Mouse (Mus musculus) cerebellum, adult 2 months (tissue): Measurements from ENCODE around the gene Chrna5. TPM values are rescaled to one million over a fixed set of nuclear protein-coding genes. Genes with fewer than 3 reads are reported as not detected.

ENCODE experiments used
- DNase-seq, 2 experiments: peaks; one replicate each; pipeline ENCODE4 v3.0.0; 2021
- H3K27ac ChIP-seq: fragments of 200-500 bp; 2 replicates; pipeline ENCODE4 v1.5.1; 2012; ENCODE audit warnings: low read length, control low read depth, inconsistent platforms; ENCODE audit not compliant: insufficient read depth
- H3K27me3 ChIP-seq: fragments of 200-500 bp; 2 replicates; pipeline ENCODE4 v1.6.1; 2012; ENCODE audit warnings: inconsistent platforms, mild to moderate bottlenecking, low read length, moderate library complexity; ENCODE audit not compliant: control insufficient read depth, insufficient read depth
- H3K4me1 ChIP-seq: fragments of 200-500 bp; 2 replicates; pipeline ENCODE4 v1.6.1; 2011; ENCODE audit warnings: low read length; ENCODE audit not compliant: control insufficient read depth, insufficient read depth
- H3K4me3 ChIP-seq: fragments of 200-500 bp; replicated peaks from 2 replicates; pipeline ENCODE3; 2011; ENCODE audit warnings: mild to moderate bottlenecking, low read depth, low read length, control low read depth; ENCODE audit not compliant: insufficient read depth
- CTCF ChIP-seq: fragments of 200-500 bp; IDR thresholded peaks from 2 replicates; pipeline ENCODE4 v1.5.1; 2011; ENCODE audit warnings: low read depth, mild to moderate bottlenecking, control low read depth, low read length, moderate library complexity, borderline replicate concordance; ENCODE audit not compliant: insufficient read depth
- POLR2A ChIP-seq: fragments of 200-500 bp; IDR thresholded peaks from 2 replicates; pipeline ENCODE4 v1.6.1; 2011; ENCODE audit warnings: low read length, control low read depth, borderline replicate concordance; ENCODE audit not compliant: insufficient read depth
- WGBS: fragments of 180-500 bp; shearing (Covaris S2); methylation state at CpG from one replicate; pipeline ENCODE4 v1.1.7; 2018; 5-methylcytosine and 5-hydroxymethylcytosine counted together
- polyA plus RNA-seq: library from polyadenylated mRNA; depleted of rRNA; stranded (reverse); fragments of >200 nt; gene quantifications from 2 replicates; pipeline ENCODE4 v1.2.3, GENCODE M21; 2012

Chrna5 gene
- polyA plus RNA-seq, 1 experiment: 0.05 TPM

DNA sequence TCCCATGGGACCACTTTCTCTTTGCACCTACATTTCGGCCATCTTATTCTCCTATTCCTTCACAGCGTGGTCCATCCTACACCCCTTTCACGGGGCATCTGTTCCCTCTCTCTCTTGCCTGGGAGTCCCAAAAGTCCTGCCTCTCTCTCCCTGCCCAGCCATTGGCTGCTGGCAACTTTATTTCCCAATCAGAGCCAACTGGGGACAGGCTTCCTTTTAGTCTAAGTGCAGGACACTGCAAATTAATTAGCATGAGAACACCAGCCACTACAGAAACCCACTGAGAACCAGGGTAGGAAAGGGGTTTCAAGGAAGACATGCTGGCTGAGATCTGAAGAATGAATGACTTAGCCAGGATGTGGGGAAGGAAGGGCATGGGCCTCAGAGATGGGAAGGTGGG, 13.7 kb downstream of the Chrna5 start:
- no peak overlapping the region for H3K27ac ChIP-seq
- TF ChIP-seq CTCF (no peak), POLR2A (no peak)
- H3K4me1 ChIP-seq: no peaks in the 10 kb centered on the region
- no peak for DNase-seq
- H3K4me3 ChIP-seq: no peak overlapping the region
- WGBS: 47% methylated on average over 3 of the region's 3 CpGs
- no peaks in the 10 kb centered on the region for H3K27me3 ChIP-seq

DNA sequence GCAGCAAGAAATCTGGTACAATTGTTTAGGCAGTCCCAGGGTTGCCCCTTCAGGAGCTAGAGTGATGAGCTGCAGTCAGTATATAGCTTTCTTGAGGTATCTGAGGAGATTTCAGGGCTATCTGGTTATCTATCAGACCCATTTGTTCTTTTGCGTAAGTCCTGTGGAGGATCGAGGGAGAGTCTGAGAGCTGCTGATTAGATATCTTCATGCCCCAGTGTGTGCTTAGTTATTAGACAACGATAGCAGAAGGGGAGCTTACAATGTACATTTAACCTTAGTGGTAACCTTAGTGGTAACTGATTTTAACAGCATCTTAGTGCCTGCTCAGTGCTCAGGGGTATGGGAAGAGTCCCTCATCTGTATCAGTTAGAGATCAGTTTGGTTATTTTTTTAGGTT, 15.0 kb downstream of the Chrna5 start:
- no peak overlapping the region for H3K4me3 ChIP-seq
- no peaks in the 10 kb centered on the region for H3K27me3 ChIP-seq
- WGBS: 86% methylated on average over 3 of the region's 3 CpGs
- no peaks in the 10 kb centered on the region for H3K4me1 ChIP-seq
- no peak for TF ChIP-seq POLR2A
- no peak for TF ChIP-seq CTCF
- DNase-seq: no peak
- no peak overlapping the region for H3K27ac ChIP-seq

DNA sequence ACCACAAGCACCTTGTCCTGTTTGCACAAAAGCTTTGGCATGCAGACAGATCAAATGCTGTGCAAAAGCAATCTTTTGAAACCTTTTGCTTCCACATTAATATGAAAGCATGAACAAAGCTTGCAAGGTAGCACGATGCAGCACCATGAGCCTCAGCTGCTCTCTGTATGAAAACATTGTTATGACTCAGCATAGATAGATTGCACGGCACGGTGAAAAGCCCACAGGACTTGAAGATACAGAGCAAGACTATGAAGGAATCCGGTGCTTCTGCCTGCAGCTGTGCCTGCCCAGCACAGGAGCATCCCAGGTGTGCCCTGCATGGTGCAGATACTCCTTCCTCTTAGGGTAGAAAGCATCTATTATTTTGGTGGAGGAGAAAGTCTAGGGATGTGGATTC, 22.9 kb downstream of the Chrna5 start:
- TF ChIP-seq CTCF (no peak), POLR2A (no peak)
- WGBS: 80% methylated on average over 4 of the region's 4 CpGs
- no peaks in the 10 kb centered on the region for H3K4me1 ChIP-seq

DNA sequence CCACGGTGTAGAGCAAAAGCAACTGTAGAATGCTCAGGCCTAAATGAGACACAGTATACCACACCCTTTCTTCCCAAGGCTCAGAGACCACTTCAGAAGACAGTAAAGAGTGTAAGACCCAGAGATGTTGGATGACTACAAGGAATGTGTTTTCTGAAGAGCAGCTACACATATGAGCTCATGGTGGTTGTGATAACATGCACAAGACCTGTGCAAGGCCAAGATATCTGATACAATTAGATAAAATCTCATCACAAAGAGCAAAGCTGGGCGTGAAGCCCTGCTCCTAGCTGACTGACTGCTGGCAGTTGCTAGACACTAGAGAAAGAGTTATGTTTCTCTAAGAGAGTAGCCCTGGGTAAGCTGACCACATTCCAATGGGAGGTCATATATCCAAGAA, 29.0 kb downstream of the Chrna5 start:
- no peak for DNase-seq
- 89% methylated on average over 2 of the region's 2 CpGs for WGBS
- H3K27ac ChIP-seq: no peak overlapping the region
- H3K4me1 ChIP-seq: no peaks in the 10 kb centered on the region
- TF ChIP-seq CTCF: no peak
- no peaks in the 10 kb centered on the region for H3K27me3 ChIP-seq
- H3K4me3 ChIP-seq: no peak overlapping the region

More for the DNA sequence above, 22.9 kb downstream of the Chrna5 start:
- Histone ChIP-seq H3K27me3 (no peaks in the 10 kb centered on the region; the same call in 1 of the 2 replicates), H3K4me3 (no peak overlapping the region), H3K27ac (no peak overlapping the region)
- no peak for DNase-seq

DNA sequence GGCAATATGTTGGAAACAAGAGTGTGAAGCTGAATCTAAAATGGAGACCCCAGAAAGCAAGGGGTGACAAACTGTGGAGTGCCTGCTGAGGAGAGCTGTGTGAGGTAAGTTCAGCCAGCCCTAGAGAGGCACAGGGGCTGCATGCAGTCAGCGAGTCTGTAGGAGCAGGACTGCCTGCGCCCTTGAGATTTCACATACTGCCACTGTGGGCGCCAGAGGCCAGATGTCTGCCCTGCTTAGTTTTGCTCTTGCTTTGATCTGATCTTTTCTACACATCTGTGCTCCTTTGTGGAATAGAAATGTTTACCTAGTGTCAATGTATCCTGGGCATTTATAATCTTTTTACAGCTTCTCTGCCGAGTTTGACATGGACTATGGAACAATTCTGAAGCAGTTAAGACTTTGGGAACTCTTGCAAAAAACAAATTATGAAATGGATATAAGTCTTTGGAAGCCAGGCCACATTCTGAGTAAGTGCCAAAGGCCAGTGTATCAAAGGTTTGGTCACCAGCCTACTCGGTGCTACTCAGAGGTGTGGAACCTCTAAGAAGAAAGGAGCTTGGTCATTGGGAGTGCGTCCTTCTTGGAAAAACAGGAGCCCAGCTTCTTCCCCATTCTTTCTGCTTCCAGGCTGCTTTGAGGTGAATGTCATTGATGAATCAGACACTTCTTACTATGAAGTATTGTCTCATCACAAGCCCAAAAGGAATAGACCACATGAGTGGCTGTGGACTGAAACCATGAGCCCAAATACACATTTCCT, 30.1 kb downstream of the Chrna5 start:
- WGBS: 62% methylated on average over 6 of the region's 6 CpGs
- Histone ChIP-seq H3K27ac (no peak overlapping the region), H3K27me3 (no peaks in the 10 kb centered on the region), H3K4me1 (no peaks in the 10 kb centered on the region), H3K4me3 (no peak overlapping the region)
- no peak for DNase-seq
- TF ChIP-seq POLR2A (no peak), CTCF (no peak)

DNA sequence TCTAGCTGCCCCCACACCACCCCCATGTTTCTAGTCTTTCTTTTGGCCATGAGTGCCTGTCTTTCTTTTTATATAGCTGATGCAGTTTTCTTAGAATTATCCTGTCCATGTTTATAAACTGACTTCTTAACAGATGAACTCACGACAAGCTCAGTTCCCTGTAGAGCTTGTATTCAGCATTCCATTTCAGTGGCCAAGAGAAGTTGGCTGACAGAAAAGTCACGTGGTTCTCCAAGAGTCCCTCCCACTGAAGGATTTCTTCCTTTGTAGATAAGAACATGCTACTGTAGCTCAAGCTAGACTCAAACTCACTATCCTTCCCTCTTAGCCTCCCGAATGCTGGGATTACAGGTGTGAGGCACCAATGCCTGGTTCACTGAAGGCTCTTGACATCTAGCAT, 36.2 kb downstream of the Chrna5 start:
- Histone ChIP-seq H3K27me3 (no peaks in the 10 kb centered on the region), H3K27ac (no peak overlapping the region), H3K4me1 (no peaks in the 10 kb centered on the region), H3K4me3 (no peak overlapping the region)
- WGBS: 56% methylated on average over 3 of the region's 3 CpGs
- no peak for DNase-seq
- no peak for TF ChIP-seq CTCF
- TF ChIP-seq POLR2A: no peak

DNA sequence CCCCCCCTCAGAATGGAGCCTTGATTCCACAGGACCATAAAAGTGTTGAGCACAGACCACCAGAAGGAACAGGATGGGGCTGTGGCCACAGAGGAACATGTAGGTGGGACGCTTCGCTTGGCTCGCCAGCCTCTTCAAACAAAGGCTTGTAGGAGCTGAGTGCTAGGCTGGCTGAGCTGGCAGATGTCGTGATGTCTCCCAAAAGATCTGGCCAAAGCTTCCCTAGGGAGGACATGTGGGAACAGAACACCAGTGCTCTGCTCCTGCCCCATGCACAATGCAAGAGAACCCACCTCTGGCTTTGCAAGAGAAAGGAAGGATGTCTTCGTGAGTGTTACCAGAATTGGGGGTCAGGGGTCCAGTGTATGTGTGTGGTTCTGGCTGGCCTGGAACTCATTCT, 42.6 kb downstream of the Chrna5 start:
- DNase-seq: no peak
- TF ChIP-seq CTCF (no peak), POLR2A (no peak)
- WGBS: 56% methylated on average over 5 of the region's 5 CpGs

DNA sequence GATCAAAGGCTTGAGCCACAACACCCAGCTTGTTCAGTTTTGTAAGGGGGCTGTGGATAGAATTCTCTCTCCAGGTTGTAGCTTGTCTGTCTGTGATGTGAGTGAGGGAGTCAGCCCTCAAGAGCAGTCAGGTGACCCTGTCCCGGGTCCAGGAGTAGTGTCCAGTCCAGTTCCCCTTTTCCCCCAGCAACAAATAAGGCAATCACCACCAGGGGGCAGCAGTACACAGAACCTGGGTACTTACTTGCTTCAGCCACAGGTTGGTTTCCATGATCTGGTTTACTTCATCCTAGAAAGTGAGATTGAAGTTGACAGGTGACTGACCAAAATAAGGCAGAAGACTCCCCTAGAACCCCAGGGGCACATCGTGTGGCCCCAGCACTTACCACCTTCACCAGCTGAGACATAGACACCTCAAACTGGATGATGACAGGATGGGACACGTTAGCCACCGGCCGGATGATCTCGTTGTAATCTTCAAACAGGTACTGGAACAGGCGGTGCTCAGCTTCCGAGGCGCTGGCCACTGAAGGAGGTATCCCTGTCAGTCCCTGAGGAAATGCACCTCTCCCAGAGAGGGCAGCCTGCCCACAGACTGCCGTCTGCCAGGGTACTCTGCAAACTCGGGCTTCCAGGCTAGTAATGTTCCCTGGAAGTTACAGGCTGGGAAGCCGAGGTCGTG, 43.4 kb downstream of the Chrna5 start:
- H3K27ac ChIP-seq: no peak overlapping the region
- H3K4me1 ChIP-seq: no peaks in the 10 kb centered on the region
- DNase-seq: peak; percentile 73 to 87
- 23% methylated on average over 13 of the region's 13 CpGs for WGBS
- TF ChIP-seq CTCF: peak; percentile 90
- TF ChIP-seq POLR2A: no peak
- H3K27me3 ChIP-seq: no peaks in the 10 kb centered on the region
- H3K4me3 ChIP-seq: no peak overlapping the region

More for the DNA sequence above, 42.6 kb downstream of the Chrna5 start:
- H3K4me1 ChIP-seq: no peaks in the 10 kb centered on the region
- no peak overlapping the region for H3K4me3 ChIP-seq
- no peaks in the 10 kb centered on the region for H3K27me3 ChIP-seq
- H3K27ac ChIP-seq: no peak overlapping the region
